Comparison of ENCODE assay signal across 8 mouse cellular contexts in genomic region chr19:5952071-5952691, GRCm38 (mm10). TPM values are rescaled to one million over a fixed set of nuclear protein-coding genes. Genes with fewer than 3 reads are reported as not detected.
DNase-seq lines count a peak whose midpoint lies in the region; ATAC-seq and TF ChIP-seq lines count a peak whose summit lies in the region.

No protein-coding gene starts in this region.

- DNase-seq in brain, embryonic 14.5 days (ENCODE audit: low read depth): peak; percentile 19
- peak; percentile 74 to 92 for DNase-seq in heart, adult 18-20 months
- peak; percentile 90 for DNase-seq in lung, postnatal 0 days (ENCODE audit: low spot score)
- no peak for DNase-seq in c-Kit-positive CD71-positive TER-119-positive erythroid progenitor cells, embryonic 14.5 days (ENCODE audit: low spot score)
- no peak for DNase-seq in spleen, postnatal 4 days (ENCODE audit: low spot score in 2 of 2)
- no peak for DNase-seq in thymus, postnatal 36 days

- peak overlapping the region; percentile 79; the same call in 1 of the 2 replicates for H3K27ac ChIP-seq in kidney, embryonic 14.5 days (ENCODE audit: low read depth, low read length)
- H3K27ac ChIP-seq in lung, postnatal 0 days (ENCODE audit: low read length): peak overlapping the region; percentile 80
- H3K27ac ChIP-seq in midbrain, embryonic 15.5 days: no peak overlapping the region

- no peaks in the 10 kb centered on the region for H3K9me3 ChIP-seq in kidney, embryonic 14.5 days (ENCODE audit: control insufficient read depth, low read length)
- no peaks in the 10 kb centered on the region for H3K9me3 ChIP-seq in lung, postnatal 0 days (ENCODE audit: low read length)
- H3K9me3 ChIP-seq in midbrain, embryonic 15.5 days: no peaks in the 10 kb centered on the region

- peaks cover 34% of the 10 kb centered on the region for H3K4me1 ChIP-seq in kidney, embryonic 14.5 days (ENCODE audit: control insufficient read depth, insufficient read depth, low read length)
- H3K4me1 ChIP-seq in lung, postnatal 0 days (ENCODE audit: insufficient read depth, low read depth, low read length): 0 out of 2 replicates have a peak, but pooled peaks cover 3% of the 10 kb centered on the region
- H3K4me1 ChIP-seq in midbrain, embryonic 15.5 days: no peaks in the 10 kb centered on the region

- H3K4me3 ChIP-seq in kidney, embryonic 14.5 days (ENCODE audit: low read length): no peak overlapping the region
- no peak overlapping the region for H3K4me3 ChIP-seq in lung, postnatal 0 days (ENCODE audit: low read depth, low read length)
- no peak overlapping the region for H3K4me3 ChIP-seq in midbrain, embryonic 15.5 days

- TF ChIP-seq EP300 in lung, postnatal 0 days (IDR thresholded peaks at IDR 0.05): peak; percentile 98

- no peak for TF ChIP-seq CTCF in brain, embryonic 14.5 days (IDR thresholded peaks at IDR 0.05; ENCODE audit: borderline replicate concordance, extremely low read depth, insufficient read depth, insufficient read length)
- TF ChIP-seq CTCF in lung, postnatal 0 days (IDR thresholded peaks at IDR 0.05): no peak

- peak; percentile 33; the same call in 1 of the 2 replicates for ATAC-seq in kidney, embryonic 14.5 days (ENCODE audit: low FRiP score, low TSS enrichment)
- peak; percentile 86 for ATAC-seq in lung, postnatal 0 days
- no peak for ATAC-seq in midbrain, embryonic 15.5 days (replicated peaks)

- H3K27me3 ChIP-seq in kidney, embryonic 14.5 days (ENCODE audit: control insufficient read depth, insufficient read depth, low read length): no peaks in the 10 kb centered on the region
- no peaks in the 10 kb centered on the region for H3K27me3 ChIP-seq in lung, postnatal 0 days (replicated peaks; ENCODE audit: insufficient read depth, low read length)
- H3K27me3 ChIP-seq in midbrain, embryonic 15.5 days (replicated peaks): no peaks in the 10 kb centered on the region

- no peak overlapping the region for H3K9ac ChIP-seq in kidney, embryonic 14.5 days (ENCODE audit: low read depth, low read length)
- H3K9ac ChIP-seq in lung, postnatal 0 days (replicated peaks; ENCODE audit: low read depth): no peak overlapping the region
- H3K9ac ChIP-seq in midbrain, embryonic 15.5 days: no peak overlapping the region

- 75% methylated on average over 13 of the region's 13 CpGs for WGBS in kidney, embryonic 14.5 days
- WGBS in lung, postnatal 0 days: 57% methylated on average over 13 of the region's 13 CpGs
- 91% methylated on average over 13 of the region's 13 CpGs for WGBS in midbrain, embryonic 15.5 days

- H3K4me2 ChIP-seq in kidney, embryonic 14.5 days (replicated peaks; ENCODE audit: low read depth, low read length): no peak overlapping the region
- no peak overlapping the region; the same call in 1 of the 2 replicates for H3K4me2 ChIP-seq in lung, postnatal 0 days (replicated peaks; ENCODE audit: low read depth, low read length)
- no peak overlapping the region for H3K4me2 ChIP-seq in midbrain, embryonic 15.5 days

- TF ChIP-seq POLR2A in brain, embryonic 14.5 days (IDR thresholded peaks at IDR 0.05; ENCODE audit: borderline replicate concordance, extremely low read depth, insufficient read depth, insufficient read length, poor library complexity, severe bottlenecking): no peak

- H3K36me3 ChIP-seq in kidney, embryonic 14.5 days (ENCODE audit: control insufficient read depth, insufficient read depth, low read length): peaks cover 75% of the 10 kb centered on the region
- H3K36me3 ChIP-seq in lung, postnatal 0 days (ENCODE audit: insufficient read depth, low read length): 0 out of 2 replicates have a peak, but pooled peaks cover 3% of the 10 kb centered on the region
- 0 out of 2 replicates have a peak, but pooled peaks cover 6% of the 10 kb centered on the region for H3K36me3 ChIP-seq in midbrain, embryonic 15.5 days (replicated peaks)

RNA-seq across cellular contexts. Expression of gene Pola2, which starts 11.8 kb away (rescaled TPM):
- 33.8 and 56.9 TPM in 2 replicates for polyA plus RNA-seq in brain, embryonic 14.5 days (2012; rRNA removed)
- total RNA-seq in heart, adult 18-20 months (2021): 10 to 100 TPM in 1 of 2 experiments, 1 to 10 TPM in 1; 8.7 to 10.6 TPM
- polyA plus RNA-seq in kidney, embryonic 14.5 days (2014; fragmentation: Nextera tagmentation; extraction: Ambion mirVana): 74.2 and 95.3 TPM in 2 replicates
- polyA plus RNA-seq in lung, postnatal 0 days (2015; fragmentation: Nextera tagmentation; extraction: Ambion mirVana): 16.6 and 20.7 TPM in 2 replicates
- polyA plus RNA-seq in midbrain, embryonic 15.5 days (2015; fragmentation: Nextera tagmentation; extraction: Ambion mirVana): 25.3 and 25.4 TPM in 2 replicates

RNA-seq across cellular contexts. Expression of gene Cdc42ep2, which starts 27.6 kb away (rescaled TPM):
- 11.7 and 13.7 TPM in 2 replicates for polyA plus RNA-seq in brain, embryonic 14.5 days (2012; rRNA removed)
- 1 to 10 TPM; 6.6 to 9.0 TPM for total RNA-seq in heart, adult 18-20 months (2021)
- 10.5 and 10.8 TPM in 2 replicates for polyA plus RNA-seq in kidney, embryonic 14.5 days (2014; fragmentation: Nextera tagmentation; extraction: Ambion mirVana)
- polyA plus RNA-seq in lung, postnatal 0 days (2015; fragmentation: Nextera tagmentation; extraction: Ambion mirVana): 21.3 and 23.2 TPM in 2 replicates
- polyA plus RNA-seq in midbrain, embryonic 15.5 days (2015; fragmentation: Nextera tagmentation; extraction: Ambion mirVana): 16.3 and 16.7 TPM in 2 replicates

RNA-seq across cellular contexts. Expression of gene Slc22a20, which starts 33.8 kb away (rescaled TPM):
- not detected in 2 replicates for polyA plus RNA-seq in brain, embryonic 14.5 days (2012; rRNA removed)
- total RNA-seq in heart, adult 18-20 months (2021): not detected
- not detected in 2 replicates for polyA plus RNA-seq in kidney, embryonic 14.5 days (2014; fragmentation: Nextera tagmentation; extraction: Ambion mirVana)
- polyA plus RNA-seq in lung, postnatal 0 days (2015; fragmentation: Nextera tagmentation; extraction: Ambion mirVana): not detected in 2 replicates
- polyA plus RNA-seq in midbrain, embryonic 15.5 days (2015; fragmentation: Nextera tagmentation; extraction: Ambion mirVana): not detected in 2 replicates

RNA-seq across cellular contexts. Expression of gene Dpf2, which starts 39.4 kb away (rescaled TPM):
- 180 and 231 TPM in 2 replicates for polyA plus RNA-seq in brain, embryonic 14.5 days (2012; rRNA removed)
- total RNA-seq in heart, adult 18-20 months (2021): 10 to 100 TPM; 77.6 to 84.0 TPM
- polyA plus RNA-seq in kidney, embryonic 14.5 days (2014; fragmentation: Nextera tagmentation; extraction: Ambion mirVana): 132 and 167 TPM in 2 replicates
- 77.7 and 78.0 TPM in 2 replicates for polyA plus RNA-seq in lung, postnatal 0 days (2015; fragmentation: Nextera tagmentation; extraction: Ambion mirVana)
- 122 and 130 TPM in 2 replicates for polyA plus RNA-seq in midbrain, embryonic 15.5 days (2015; fragmentation: Nextera tagmentation; extraction: Ambion mirVana)

RNA-seq across cellular contexts. Expression of gene Tigd3, which starts 58.2 kb away (rescaled TPM):
- 15.2 and 15.5 TPM in 2 replicates for polyA plus RNA-seq in brain, embryonic 14.5 days (2012; rRNA removed)
- total RNA-seq in heart, adult 18-20 months (2021): under 1 TPM in 1 of 2 experiments, not detected in 1; 0.35 TPM
- 2.9 and 4.0 TPM in 2 replicates for polyA plus RNA-seq in kidney, embryonic 14.5 days (2014; fragmentation: Nextera tagmentation; extraction: Ambion mirVana)
- 1.3 and 1.5 TPM in 2 replicates for polyA plus RNA-seq in lung, postnatal 0 days (2015; fragmentation: Nextera tagmentation; extraction: Ambion mirVana)
- polyA plus RNA-seq in midbrain, embryonic 15.5 days (2015; fragmentation: Nextera tagmentation; extraction: Ambion mirVana): 13.8 and 16.4 TPM in 2 replicates

Comparison
In these comparisons a context has a peak if more than half of its experiments do, and no peak if none do; other contexts are left out.
1. DNase-seq: peak in brain, embryonic 14.5 days (single experiment), heart, adult 18-20 months (2 of 2) and lung, postnatal 0 days (single experiment); none in c-Kit-positive CD71-positive TER-119-positive erythroid progenitor cells, embryonic 14.5 days (single experiment), spleen, postnatal 4 days (0 of 2) and thymus, postnatal 36 days (0 of 2).